Mouse (Mus musculus) cerebellum, adult 9-10 months (tissue): ENCODE data around the gene Dbx2.

Experiments
- DNase-seq: peaks from one replicate; pipeline ENCODE4 v3.0.0; 2022

The Dbx2 gene

DNA sequence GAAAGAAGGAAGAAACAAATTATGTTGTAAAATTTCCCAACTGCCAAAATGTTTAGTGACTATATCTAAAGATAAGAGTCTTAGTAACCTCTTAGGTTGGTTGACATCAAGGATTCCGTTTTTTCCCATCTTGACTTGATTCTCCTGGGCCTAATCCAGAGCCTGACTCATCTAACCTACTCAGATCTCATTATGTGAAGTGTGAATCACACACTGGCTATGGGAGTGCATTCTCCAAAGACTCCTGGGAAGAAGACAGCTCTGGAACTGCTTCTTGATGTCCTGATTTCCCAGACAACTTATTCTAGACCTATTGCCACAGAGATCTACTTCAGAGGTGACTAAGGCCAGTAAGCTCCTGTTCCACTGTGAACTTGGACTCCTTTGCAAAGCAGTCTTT lies 43.2 kb downstream of the Dbx2 start:
- DNase-seq = no peak

DNA sequence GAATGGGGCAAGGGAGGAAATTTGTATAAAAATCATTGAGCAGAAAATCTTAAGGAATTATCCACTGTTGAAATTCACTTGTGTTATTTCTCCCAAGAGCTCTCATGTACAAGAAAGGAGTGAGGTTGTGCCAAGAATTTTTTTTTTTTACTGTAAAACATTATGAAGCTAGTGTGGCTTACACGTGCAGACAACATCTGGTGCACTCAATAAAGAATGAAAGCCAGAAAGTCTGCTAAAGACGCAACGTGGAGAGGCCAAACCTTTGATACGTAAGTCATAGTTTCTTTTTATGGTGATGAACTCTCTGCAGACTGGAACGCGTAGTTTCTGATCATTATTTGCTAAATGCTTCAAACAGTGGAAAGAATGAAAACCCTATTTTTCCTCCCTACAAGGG lies 54.6 kb downstream of the Dbx2 start:
- DNase-seq = no peak

DNA sequence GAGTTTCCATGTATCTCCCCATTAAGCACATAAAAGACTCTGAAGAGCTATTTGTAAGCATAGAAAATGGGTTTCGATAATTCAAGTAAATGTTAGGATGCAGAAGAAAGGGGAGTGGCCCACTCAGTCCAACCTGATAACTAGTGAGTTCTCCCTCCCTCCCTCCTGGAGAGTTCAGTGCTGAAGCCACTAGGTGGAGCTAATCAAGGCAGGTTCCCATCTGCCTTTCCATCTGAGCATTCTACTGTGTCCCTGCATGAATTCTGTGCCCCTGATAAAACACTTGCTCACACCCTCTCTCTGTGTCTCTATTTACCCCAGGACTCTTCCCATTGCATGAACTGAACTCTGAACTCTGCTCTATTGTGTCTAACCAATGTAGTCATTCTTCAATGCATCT lies 57.1 kb downstream of the Dbx2 start:
- DNase-seq = no peak

DNA sequence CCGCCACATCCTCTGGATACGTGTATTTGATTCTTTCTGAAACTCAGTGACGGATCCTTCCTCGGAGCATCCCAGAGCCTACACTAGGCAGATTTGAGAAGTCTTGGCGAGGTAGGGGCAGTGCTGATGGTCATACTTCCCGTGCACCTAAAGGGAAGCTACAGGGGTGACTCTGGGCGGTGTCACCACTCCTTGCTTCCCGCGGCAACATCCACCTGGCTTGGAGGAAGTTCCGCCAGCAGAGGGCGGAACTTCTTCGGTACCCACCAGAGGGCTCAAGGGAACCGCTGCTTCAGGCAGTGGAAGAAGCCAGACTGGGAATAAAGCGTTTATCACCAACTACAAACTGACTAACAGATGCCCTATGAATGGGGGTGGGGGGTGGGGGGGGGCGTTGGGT lies 68.9 kb downstream of the Dbx2 start:
- DNase-seq = no peak

DNA sequence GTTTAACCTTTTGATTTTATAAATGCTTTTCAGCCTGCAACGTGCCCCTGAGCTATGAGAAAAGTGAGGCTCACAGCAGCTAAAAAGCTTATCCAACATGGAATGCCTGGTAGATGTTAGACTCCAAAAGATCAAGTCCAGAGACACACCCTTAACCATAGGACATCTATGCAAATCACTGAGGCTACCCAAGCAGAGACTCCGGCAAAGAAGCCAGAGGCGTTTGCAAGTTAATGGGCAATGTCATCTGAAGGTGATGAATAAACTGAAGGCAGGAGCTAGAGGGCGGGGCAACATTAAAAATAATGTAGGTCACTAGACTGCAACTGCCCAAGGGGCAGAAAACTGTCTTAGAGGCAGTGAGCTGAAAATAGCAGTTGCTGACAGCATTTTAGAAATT lies 70.9 kb downstream of the Dbx2 start:
- no peak for DNase-seq

DNA sequence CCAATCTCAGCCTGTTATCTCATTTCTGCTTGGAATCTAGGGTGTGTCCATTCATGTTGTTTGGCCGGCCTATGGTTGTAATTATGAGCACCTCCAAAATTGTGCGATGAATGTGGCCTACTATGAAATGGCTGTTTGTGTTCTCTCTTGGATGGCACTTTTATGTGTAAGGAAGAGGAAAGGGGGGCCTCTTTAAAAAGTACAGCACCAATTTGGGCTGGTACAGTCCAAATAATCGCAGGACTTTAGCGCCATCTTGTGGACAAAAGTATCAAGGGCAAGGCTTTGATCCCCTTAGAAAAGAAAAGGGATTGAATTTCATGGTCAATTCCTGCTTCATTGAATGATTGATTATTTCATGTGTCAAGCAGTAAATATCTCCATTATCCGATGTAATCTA lies 81.1 kb downstream of the Dbx2 start:
- DNase-seq = peak; percentile 80
